Mouse (Mus musculus) MEL (cell line): Measurements from ENCODE around the gene Xpo1. TPM values are rescaled to one million over a fixed set of nuclear protein-coding genes. Genes with fewer than 3 reads are reported as not detected.
"Not testable (repeated sequence)": the region's sequence is repeated elsewhere in the genome, so short reads cannot be mapped to it uniquely, and the experiment has no call there.

ENCODE experiments used
- DNase-seq: peaks from one replicate; pipeline ENCODE4 v3.0.0; 2011; ENCODE audit warnings: low read depth, low spot score
- H3K27ac ChIP-seq: 2 replicates; pipeline ENCODE4 v1.5.1; 2012; ENCODE audit warnings: low read depth, mild to moderate bottlenecking, control low read depth, low read length, moderate library complexity; ENCODE audit not compliant: control insufficient read depth
- H3K27me3 ChIP-seq, 2 experiments: fragments of 150-350 bp in 1 of 2; sonication (generic) in 1 of 2; 2 replicates each; pipeline ENCODE4 v1.6.1; 2012; ENCODE audit warnings: low read length in 2 of 2, mild to moderate bottlenecking in 2 of 2, improper control_type of control experiment in 1 of 2, moderate library complexity in 1 of 2; ENCODE audit not compliant: insufficient read depth in 2 of 2, control insufficient read depth in 1 of 2
- H3K36me3 ChIP-seq, 2 experiments: 2 replicates each; pipeline ENCODE4 v1.6.1; 2012 to 2014; ENCODE audit warnings: low read length in 2 of 2, improper control_type of control experiment in 1 of 2, inconsistent platforms in 1 of 2, mild to moderate bottlenecking in 1 of 2; ENCODE audit not compliant: insufficient read depth in 2 of 2, control insufficient read depth in 1 of 2
- H3K4me1 ChIP-seq, 2 experiments: fragments of 150-350 bp in 1 of 2; sonication (generic) in 1 of 2; 2 replicates each; pipeline ENCODE4 v1.6.1; 2012; ENCODE audit warnings: low read length in 2 of 2, improper control_type of control experiment in 1 of 2, mild to moderate bottlenecking in 1 of 2; ENCODE audit not compliant: insufficient read depth in 2 of 2, control insufficient read depth in 1 of 2
- H3K4me3 ChIP-seq, 2 experiments: fragments of 150-350 bp in 1 of 2; sonication (generic) in 1 of 2; 2 replicates each; pipeline ENCODE4 v1.5.1; 2012; ENCODE audit warnings: low read depth in 2 of 2, low read length in 2 of 2, mild to moderate bottlenecking in 2 of 2, moderate library complexity in 2 of 2, control low read depth in 1 of 2, improper control_type of control experiment in 1 of 2; ENCODE audit not compliant: control insufficient read depth in 1 of 2, insufficient read depth in 1 of 2
- H3K79me2 ChIP-seq: 2 replicates; pipeline ENCODE4 v1.6.1; 2012; ENCODE audit warnings: mild to moderate bottlenecking, low read length, moderate library complexity; ENCODE audit not compliant: control insufficient read depth, poor library complexity, insufficient read depth
- H3K9ac ChIP-seq: 2 replicates; pipeline ENCODE4 v1.6.1; 2012; ENCODE audit warnings: low read depth, mild to moderate bottlenecking, control low read depth, low read length, moderate library complexity; ENCODE audit not compliant: control insufficient read depth, poor library complexity, severe bottlenecking
- H3K9me3 ChIP-seq: fragments of 150-350 bp; sonication (generic); replicated peaks from 2 replicates; pipeline ENCODE4 v1.6.1; 2012; ENCODE audit warnings: mild to moderate bottlenecking, low read length, improper control_type of control experiment, moderate library complexity; ENCODE audit not compliant: insufficient read depth
- BHLHE40 ChIP-seq: IDR thresholded peaks from 2 replicates; pipeline ENCODE4 v1.6.1; 2012; ENCODE audit warnings: low read depth, mild to moderate bottlenecking, inconsistent platforms, low read length, improper control_type of control experiment, borderline replicate concordance
- ELF1 ChIP-seq: IDR thresholded peaks from 2 replicates; pipeline ENCODE4 v1.6.1; 2014; ENCODE audit warnings: low read depth, mild to moderate bottlenecking, inconsistent platforms, low read length, improper control_type of control experiment, moderate library complexity
- EP300 ChIP-seq, 2 experiments: IDR thresholded peaks; 2 replicates each; pipeline ENCODE4 v1.6.1; 2011; ENCODE audit warnings: improper control_type of control experiment in 2 of 2, low read length in 2 of 2, low read depth in 1 of 2, mild to moderate bottlenecking in 1 of 2
- ETS1 ChIP-seq: IDR thresholded peaks from 2 replicates; pipeline ENCODE4 v1.6.1; 2012; ENCODE audit warnings: low read depth, mild to moderate bottlenecking, inconsistent platforms, low read length, improper control_type of control experiment, moderate library complexity
- GATA1 ChIP-seq: IDR thresholded peaks from 2 replicates; pipeline ENCODE4 v1.6.1; 2011; ENCODE audit warnings: low read depth, low read length, improper control_type of control experiment
- HCFC1 ChIP-seq: IDR thresholded peaks from 2 replicates; pipeline ENCODE4 v1.6.1; 2012; ENCODE audit warnings: low read depth, mild to moderate bottlenecking, inconsistent platforms, low read length, improper control_type of control experiment, moderate library complexity
- MAFK ChIP-seq: IDR thresholded peaks from 2 replicates; pipeline ENCODE4 v1.6.1; 2011; ENCODE audit warnings: low read depth, mild to moderate bottlenecking, low read length, improper control_type of control experiment, borderline replicate concordance
- MAX ChIP-seq: IDR thresholded peaks from 2 replicates; pipeline ENCODE4 v1.6.1; 2011; ENCODE audit warnings: low read length, improper control_type of control experiment
- MYB ChIP-seq: IDR thresholded peaks from 2 replicates; pipeline ENCODE4 v1.6.1; 2011; ENCODE audit warnings: mild to moderate bottlenecking, low read depth, low read length, improper control_type of control experiment
- MYC ChIP-seq: IDR thresholded peaks from 2 replicates; pipeline ENCODE4 v1.6.1; 2011; ENCODE audit warnings: low read depth, mild to moderate bottlenecking, low read length, improper control_type of control experiment, moderate library complexity
- NRF1 ChIP-seq: IDR thresholded peaks from 2 replicates; pipeline ENCODE4 v1.6.1; 2014; ENCODE audit warnings: low read depth, mild to moderate bottlenecking, inconsistent platforms, low read length, improper control_type of control experiment, moderate library complexity; ENCODE audit not compliant: poor library complexity, insufficient read depth, severe bottlenecking
- RCOR1 ChIP-seq: IDR thresholded peaks from 2 replicates; pipeline ENCODE4 v1.6.1; 2012; ENCODE audit warnings: low read depth, mild to moderate bottlenecking, inconsistent platforms, low read length, improper control_type of control experiment
- SIN3A ChIP-seq: IDR thresholded peaks from 2 replicates; pipeline ENCODE4 v1.6.1; 2012; ENCODE audit warnings: low read length, improper control_type of control experiment, inconsistent platforms
- TBP ChIP-seq: IDR thresholded peaks from 2 replicates; pipeline ENCODE4 v1.8.0; 2011; ENCODE audit warnings: low read depth, low read length, improper control_type of control experiment
- TCF12 ChIP-seq: IDR thresholded peaks from 2 replicates; pipeline ENCODE4 v1.6.1; 2014; ENCODE audit warnings: low read depth, mild to moderate bottlenecking, inconsistent platforms, low read length, improper control_type of control experiment, moderate library complexity
- USF2 ChIP-seq, 2 experiments: IDR thresholded peaks; 2 replicates each; pipeline ENCODE4 v1.6.1; 2011 to 2012; ENCODE audit warnings: improper control_type of control experiment in 2 of 2, low read length in 2 of 2, borderline replicate concordance in 1 of 2, inconsistent platforms in 1 of 2, low read depth in 1 of 2, mild to moderate bottlenecking in 1 of 2; ENCODE audit not compliant: insufficient read depth in 1 of 2
- ZNF384 ChIP-seq: IDR thresholded peaks from 2 replicates; pipeline ENCODE4 v1.6.1; 2012; ENCODE audit warnings: low read depth, mild to moderate bottlenecking, inconsistent platforms, low read length, improper control_type of control experiment
- polyA plus RNA-seq, 2 experiments: library from polyadenylated mRNA; stranded (reverse) in 1 of 2; unstranded in 1 of 2; fragments of >175 nt in 1 of 2; fragments of >200 nt in 1 of 2; gene quantifications; 2 replicates each; pipeline versions ENCODE4 v1.2.1 to v1.2.4; 2012; ENCODE audit warnings: low replicate concordance in 2 of 2, low read depth in 1 of 2; ENCODE audit not compliant: insufficient read length in 2 of 2, insufficient read depth in 1 of 2, missing spikeins in 1 of 2
- total RNA-seq: library from RNA; depleted of rRNA; stranded (reverse); fragments of 300-350 nt; gene quantifications from 2 replicates; pipeline ENCODE4 v1.2.3, GENCODE M21; 2012

Gene Xpo1
- total and polyA plus RNA-seq, 3 experiments = 95.0 to 276 (median 119) TPM

DNA sequence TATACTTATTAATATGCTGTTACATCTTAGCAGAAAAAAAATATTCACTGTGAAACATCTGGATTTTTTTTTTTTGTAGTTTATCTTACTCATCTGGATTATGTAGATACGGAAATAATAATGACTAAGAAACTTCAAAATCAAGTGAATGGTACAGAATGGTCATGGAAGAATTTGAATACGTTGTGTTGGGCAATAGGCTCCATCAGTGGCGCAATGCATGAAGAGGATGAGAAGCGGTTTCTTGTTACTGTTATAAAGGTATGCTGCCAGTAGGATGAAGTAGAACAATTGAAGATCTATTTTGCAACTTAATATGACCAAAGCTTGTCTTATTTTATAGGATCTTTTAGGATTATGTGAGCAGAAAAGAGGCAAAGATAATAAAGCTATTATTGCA lies 28.6 kb downstream of the Xpo1 start:
- Histone ChIP-seq H3K4me1 (peaks cover 0 to 5% of the 10 kb centered on the region in 2 experiments; a peak in 2 of 4 replicates), H3K9ac (no peak overlapping the region), H3K27me3 (no peaks in the 10 kb centered on the region), H3K79me2 (no peaks in the 10 kb centered on the region), H3K36me3 (peaks cover 25 to 73% of the 10 kb centered on the region in 2 experiments), H3K27ac (no peak overlapping the region), H3K4me3 (no peak overlapping the region), H3K9me3 (no peaks in the 10 kb centered on the region)
- TF ChIP-seq NRF1 = no peak
- 0 out of 4 replicates have a peak, but pooled peaks of 1 of the 2 experiments have one; percentile 12 for TF ChIP-seq USF2 (IDR thresholded peaks at IDR 0.05; ENCODE audit: borderline replicate concordance in 1 of 2, insufficient read depth in 1 of 2, low read depth in 1 of 2, low read length in 2 of 2)
- DNase-seq = no peak

- not testable (repeated sequence) for H3K9me3 ChIP-seq, H3K27me3 ChIP-seq, H3K27ac ChIP-seq, H3K4me3 ChIP-seq, H3K79me2 ChIP-seq, H3K9ac ChIP-seq, H3K4me1 ChIP-seq
- peaks cover 27 to 72% of the 10 kb centered on the region in 2 experiments for H3K36me3 ChIP-seq
- peak; percentile 67 to 77; a peak in 3 of 4 replicates for TF ChIP-seq EP300 (IDR thresholded peaks at IDR 0.05; ENCODE audit: low read depth in 1 of 2, low read length in 2 of 2)
- TF ChIP-seq ZNF384 = peak; percentile 94
- 0 out of 2 replicates have a peak, but pooled peaks have one; percentile 9 for TF ChIP-seq ELF1
- TF ChIP-seq SIN3A = 0 out of 2 replicates have a peak, but pooled peaks have one; percentile 46
- TF ChIP-seq TCF12 = 0 out of 2 replicates have a peak, but pooled peaks have one; percentile 13
- peak; percentile 18; the same call in 1 of the 2 replicates for TF ChIP-seq BHLHE40
- peak; percentile 30; the same call in 1 of the 2 replicates for TF ChIP-seq MYC
- TF ChIP-seq RCOR1 = peak; percentile 67; the same call in 1 of the 2 replicates
- peak; percentile 62; the same call in 1 of the 2 replicates for TF ChIP-seq TBP
- peak; percentile 44 for TF ChIP-seq ETS1
- 0 out of 2 replicates have a peak, but pooled peaks have one; percentile 15 for TF ChIP-seq MAX
- TF ChIP-seq MYB = peak; percentile 50; the same call in 1 of the 2 replicates
- TF ChIP-seq MAFK = peak; percentile 13; the same call in 1 of the 2 replicates
- 0 out of 2 replicates have a peak, but pooled peaks have one; percentile 19 for TF ChIP-seq HCFC1
- TF ChIP-seq GATA1 = peak; percentile 86
- DNase-seq = peak; percentile 62
These were observed 33.0 kb downstream of the Xpo1 start for GRCm38 (mm10) chr11:23288866-23289265.
